Mouse (Mus musculus) small intestine, adult 2 months (tissue): Measurements from ENCODE around the gene Fzr1.
A peak's percentile ranks its signal among the peaks of the same experiment; 100 is the strongest.

Experiments used
- CTCF ChIP-seq: fragments of 200-500 bp; IDR thresholded peaks from 2 replicates; pipeline ENCODE4 v1.5.1; 2012; ENCODE audit warnings: low read depth, mild to moderate bottlenecking, control low read depth, inconsistent platforms, low read length, moderate library complexity, mixed read lengths; ENCODE audit not compliant: insufficient replicate concordance, insufficient read length; ENCODE audit errors: extremely low read depth
- POLR2A ChIP-seq: fragments of 200-500 bp; IDR thresholded peaks from 2 replicates; pipeline ENCODE4 v1.6.1; 2012; ENCODE audit warnings: low read depth, mild to moderate bottlenecking, control low read depth, inconsistent platforms, low read length, moderate library complexity

DNA sequence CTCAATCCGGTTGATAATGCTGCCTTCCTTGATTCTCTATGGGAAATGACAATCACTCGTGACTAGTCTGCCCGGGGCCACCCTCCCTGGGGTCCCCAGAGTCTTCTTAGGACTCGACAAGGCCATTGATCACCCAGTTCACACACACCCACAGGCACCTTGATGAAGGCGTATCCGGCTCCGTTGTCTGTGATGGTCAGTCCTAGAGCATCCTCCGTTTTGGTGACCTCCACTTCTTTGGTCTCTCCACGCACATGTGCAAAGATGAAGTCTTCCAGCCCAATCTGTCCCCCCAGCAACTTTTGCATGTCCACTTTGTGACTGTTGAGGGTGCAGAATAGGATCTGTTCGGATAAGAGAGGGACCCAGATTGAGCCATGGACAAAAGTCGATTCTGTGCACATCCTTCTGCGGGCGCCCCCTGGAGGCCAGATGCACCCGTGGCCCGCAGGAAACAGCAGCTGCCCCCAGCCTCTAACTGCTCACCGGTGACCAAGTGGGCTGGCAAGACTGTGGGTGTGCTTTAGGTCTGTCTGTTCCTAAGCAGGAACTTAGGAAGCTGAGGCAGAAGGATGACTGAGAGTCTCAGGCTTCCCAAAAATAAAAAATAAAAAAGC, 36.9 kb downstream of the Fzr1 start:
- TF ChIP-seq POLR2A = no peak
- TF ChIP-seq CTCF = peak; percentile 73
